Mouse (Mus musculus) macrophage (primary cell): ENCODE results near the gene Crygc. TPM values are rescaled to one million over a fixed set of nuclear protein-coding genes. Genes with fewer than 3 reads are reported as not detected.
"Not testable (repeated sequence)": the region's sequence is repeated elsewhere in the genome, so short reads cannot be mapped to it uniquely, and the experiment has no call there.

ENCODE experiments used
- H3K27ac ChIP-seq: fragments of 350-480 bp; formaldehyde crosslinking; 2 replicates; pipeline ENCODE4 v1.9.0; 2021
- H3K36me3 ChIP-seq: fragments of 350-480 bp; formaldehyde crosslinking; 2 replicates; pipeline ENCODE4 v1.9.0; 2021; ENCODE audit errors: inconsistent target
- H3K4me3 ChIP-seq: fragments of 350-480 bp; formaldehyde crosslinking; 2 replicates; pipeline ENCODE4 v1.9.0; 2021; ENCODE audit errors: inconsistent target
- H3K79me2 ChIP-seq: fragments of 350-480 bp; formaldehyde crosslinking; 2 replicates; pipeline ENCODE4 v1.9.0; 2021; ENCODE audit errors: inconsistent target
- WGBS: methylation state at CpG from one replicate; pipeline ENCODE4 v1.1.7; 2026; ENCODE audit warnings: inconsistent platforms; ENCODE audit not compliant: missing documents; 5-methylcytosine and 5-hydroxymethylcytosine counted together
- polyA plus RNA-seq: library from polyadenylated mRNA; stranded (reverse); fragments of 250-400 nt; gene quantifications from 3 replicates; pipeline ENCODE4 v1.2.4, GENCODE M21; 2018; ENCODE audit warnings: inconsistent platforms

Crygc gene
- polyA plus RNA-seq, 1 experiment from 2014 or later, result not detected

DNA sequence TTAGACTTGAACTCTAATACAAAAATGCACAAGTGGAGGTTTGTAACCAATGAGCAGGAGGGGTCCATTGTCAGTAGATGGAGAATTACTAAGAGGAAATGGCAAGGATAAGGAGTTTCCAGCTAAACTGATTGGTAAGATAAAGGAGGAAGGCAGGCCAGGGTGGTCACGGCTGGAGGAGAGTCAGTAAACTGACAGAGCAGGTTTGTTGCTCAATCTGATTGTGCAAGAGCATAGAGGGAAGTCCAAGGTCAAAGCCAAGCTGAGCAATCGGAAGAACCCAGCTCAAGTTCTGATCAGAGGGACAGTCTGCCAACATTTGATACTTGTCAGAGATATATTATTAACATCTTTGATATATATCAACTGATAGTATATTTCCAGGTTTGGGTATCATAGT, 16.9 kb upstream of the Crygc start:
- Histone ChIP-seq H3K4me3 (no peak overlapping the region), H3K36me3 (no peaks in the 10 kb centered on the region), H3K79me2 (no peaks in the 10 kb centered on the region), H3K27ac (no peak overlapping the region)
- WGBS, result 0% methylated on average over 2 of the region's 2 CpGs

DNA sequence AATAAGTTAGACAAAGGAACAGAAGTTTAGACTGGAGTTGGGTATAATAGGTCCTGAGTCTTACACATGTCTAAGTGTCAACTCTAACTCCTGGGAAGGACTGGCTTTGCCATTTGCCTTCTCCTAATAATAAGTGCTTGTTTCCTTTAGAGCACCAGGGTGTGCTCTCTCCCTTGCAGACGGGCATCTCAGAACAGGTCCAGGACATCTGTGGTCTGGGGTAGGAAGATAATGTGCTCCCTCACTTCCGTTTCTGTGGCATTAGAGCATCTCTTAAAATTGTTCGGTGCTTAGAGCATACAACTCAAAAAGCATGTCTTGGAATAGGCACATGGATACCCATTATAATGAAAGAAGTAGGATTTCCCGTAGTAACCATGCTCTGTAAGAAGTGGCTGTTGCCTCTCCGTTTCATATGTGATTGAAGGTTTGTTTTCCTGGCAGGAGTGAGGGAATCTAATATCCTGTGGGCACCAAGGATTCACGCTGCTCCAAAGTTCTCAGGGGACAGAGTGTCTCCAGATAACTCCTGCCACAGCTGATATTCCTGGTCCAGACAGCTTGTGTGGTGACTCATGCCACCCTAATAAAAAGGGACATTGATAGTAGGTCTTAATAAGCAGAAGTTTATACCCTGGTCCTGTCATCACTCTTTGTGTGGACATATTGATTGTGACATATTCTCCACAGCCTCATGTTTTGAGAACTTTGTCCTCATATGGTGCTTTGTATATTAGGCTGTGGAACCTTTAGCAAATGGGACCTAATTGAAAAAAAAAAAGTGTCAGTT, 15.3 kb upstream of the Crygc start:
- 49% methylated on average over 6 of the region's 6 CpGs for WGBS
- no peak overlapping the region for H3K27ac ChIP-seq

DNA sequence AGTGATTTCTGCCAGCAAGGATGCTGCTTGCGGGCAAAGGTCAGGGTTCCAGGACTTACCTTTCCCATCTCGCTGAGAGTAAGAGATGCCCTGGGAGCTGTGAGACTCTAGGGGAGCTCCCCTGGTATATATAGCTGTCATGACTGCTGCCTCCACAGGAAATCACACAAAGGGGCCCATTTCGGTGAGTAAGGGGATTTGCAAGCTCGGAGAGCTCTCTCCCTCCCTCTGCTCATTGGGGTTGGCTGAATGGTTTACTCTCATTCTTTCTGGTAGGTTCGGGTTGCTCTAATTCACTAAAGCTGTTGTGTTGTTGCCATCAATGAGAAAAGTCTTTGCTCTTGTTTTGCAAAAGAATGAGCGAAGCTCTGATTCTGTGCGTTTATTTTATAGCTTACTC, 8.7 kb upstream of the Crygc start, which contains the start of gene Crygb:
Gene Crygb, minus strand, starts transcription at position 101 of the 400 bp plus-strand sequence.
- WGBS, result 52% methylated on average over 7 of the region's 7 CpGs

More for the DNA sequence above, 15.3 kb upstream of the Crygc start:
- Histone ChIP-seq H3K36me3 (no peaks in the 10 kb centered on the region), H3K4me3 (no peak overlapping the region), H3K79me2 (no peaks in the 10 kb centered on the region)

DNA sequence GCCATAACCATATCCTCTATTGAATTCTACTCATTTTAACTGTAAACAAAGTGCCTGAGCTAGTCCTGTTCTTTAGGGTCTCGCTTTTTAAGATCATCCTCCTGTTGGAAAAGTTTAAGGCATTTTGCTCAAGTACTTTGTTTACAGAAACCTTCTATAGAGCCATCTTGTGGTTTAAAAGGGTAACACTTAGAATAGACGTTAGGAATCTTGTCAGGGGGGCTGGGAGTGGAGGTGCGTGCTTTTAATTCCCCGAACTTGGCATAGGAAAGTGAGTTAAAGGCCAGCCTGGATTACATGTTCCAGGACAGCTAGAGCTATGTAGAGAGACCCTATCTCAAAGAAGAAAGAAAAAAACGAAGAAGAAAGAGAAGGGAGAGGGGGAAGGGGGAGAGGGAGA, 2.1 kb upstream of the Crygc start:
- WGBS, result 29% methylated on average over 4 of the region's 5 CpGs
- H3K36me3 ChIP-seq, result no peaks in the 10 kb centered on the region

More for the DNA sequence above, 8.7 kb upstream of the Crygc start, which contains the start of gene Crygb:
- no peaks in the 10 kb centered on the region for H3K36me3 ChIP-seq
- H3K4me3 ChIP-seq, result no peak within 1 kb of the TSS
- H3K79me2 ChIP-seq, result no peaks in the 10 kb centered on the region
- no peak within 1 kb of the TSS for H3K27ac ChIP-seq

DNA sequence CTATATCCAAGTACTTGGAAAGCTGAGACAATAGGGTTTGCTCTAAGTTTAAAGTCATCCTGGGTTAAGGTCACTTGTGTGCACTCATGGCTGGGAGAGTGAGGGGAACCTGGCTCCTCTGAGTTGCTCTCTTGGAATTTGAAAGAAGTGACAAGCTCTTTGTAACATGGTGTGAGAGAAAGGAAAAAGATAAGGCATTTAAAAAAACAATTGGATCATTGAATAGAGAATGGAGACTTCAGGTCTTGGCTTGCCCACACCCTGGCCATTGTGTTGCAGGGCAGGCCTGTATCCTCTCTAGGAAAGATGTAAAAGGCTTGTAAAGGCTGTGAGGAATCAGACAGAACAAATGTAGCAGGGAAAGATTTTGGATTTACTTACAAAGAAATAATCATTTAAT, 5.6 kb downstream of the Crygc start:
- H3K36me3 ChIP-seq, result no peaks in the 10 kb centered on the region

More for the DNA sequence above, 2.1 kb upstream of the Crygc start:
- Histone ChIP-seq H3K4me3 (no peak overlapping the region), H3K79me2 (no peaks in the 10 kb centered on the region), H3K27ac (no peak overlapping the region)

DNA sequence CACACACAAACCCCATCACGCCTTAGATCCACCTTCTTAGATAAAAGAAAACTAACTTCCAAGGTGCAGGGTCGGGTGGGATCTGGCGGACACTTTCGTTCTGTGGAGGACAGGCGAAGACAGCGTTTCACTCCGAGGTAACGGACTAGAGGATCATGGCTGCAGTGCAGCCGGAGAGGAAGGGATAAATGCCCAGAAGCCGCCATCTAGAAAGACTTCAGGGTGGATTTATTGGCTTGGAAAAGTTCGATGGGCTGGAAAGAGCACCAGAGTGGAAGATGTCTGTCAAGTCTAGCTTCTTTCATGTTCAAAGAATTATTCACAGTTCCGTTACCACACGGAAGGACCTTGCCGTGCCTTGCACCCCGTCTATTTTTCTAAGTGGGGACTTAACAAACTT, 9.3 kb downstream of the Crygc start:
- H3K79me2 ChIP-seq, result no peaks in the 10 kb centered on the region
- H3K36me3 ChIP-seq, result no peaks in the 10 kb centered on the region
- H3K4me3 ChIP-seq, result no peak overlapping the region
- WGBS, result 86% methylated on average over 15 of the region's 15 CpGs
- H3K27ac ChIP-seq, result no peak overlapping the region

More for the DNA sequence above, 5.6 kb downstream of the Crygc start:
- no peaks in the 10 kb centered on the region for H3K79me2 ChIP-seq
- no peak overlapping the region for H3K4me3 ChIP-seq
- no peak overlapping the region for H3K27ac ChIP-seq

DNA sequence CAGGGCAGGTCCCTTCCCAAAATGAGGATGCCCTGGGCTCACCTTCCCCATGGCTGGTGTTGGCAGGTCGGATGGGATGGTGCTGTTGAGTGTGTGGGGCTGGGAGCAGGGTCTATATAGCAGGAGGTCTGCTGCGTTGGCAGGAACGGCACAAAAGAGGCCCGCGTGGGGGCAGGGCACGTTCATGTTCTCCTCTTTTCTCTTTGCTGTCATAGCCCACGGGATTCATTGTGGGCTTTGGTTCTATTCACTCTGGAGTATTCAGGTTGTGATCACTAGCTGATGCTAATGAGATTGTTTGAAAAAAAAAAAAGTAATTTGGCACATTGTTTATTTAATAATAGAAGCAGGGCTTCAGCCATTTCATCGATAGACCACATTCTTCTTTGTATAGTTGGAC, 10.1 kb downstream of the Crygc start, which contains the start of gene Crygd:
Gene Crygd, minus strand, starts transcription at position 101 of the 400 bp plus-strand sequence.
- 90% methylated on average over 4 of the region's 8 CpGs for WGBS
- Histone ChIP-seq H3K36me3 (no peaks in the 10 kb centered on the region), H3K79me2 (no peaks in the 10 kb centered on the region)

DNA sequence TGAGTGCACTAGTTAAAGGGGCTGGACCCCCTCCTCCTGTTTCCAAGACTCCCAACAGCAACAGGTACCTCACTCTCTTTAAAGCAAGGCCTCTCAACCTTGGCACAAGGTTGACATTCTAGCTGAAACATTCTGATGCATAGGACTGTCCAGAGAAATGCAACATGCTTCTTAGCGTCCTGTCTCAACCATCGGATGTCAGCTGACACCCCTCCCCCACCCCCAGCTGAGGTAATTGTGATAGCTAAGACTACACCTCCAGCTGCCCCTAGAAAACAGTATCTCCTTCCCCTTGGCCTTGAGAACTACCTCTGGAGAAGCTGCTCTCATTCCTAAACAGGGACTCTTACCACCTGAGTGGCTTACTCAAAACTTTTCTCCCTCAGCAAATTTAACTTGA, 21.3 kb downstream of the Crygc start:
- 62% methylated on average over 2 of the region's 2 CpGs for WGBS
- no peak overlapping the region for H3K27ac ChIP-seq
- H3K4me3 ChIP-seq, result no peak overlapping the region
- no peaks in the 10 kb centered on the region for H3K36me3 ChIP-seq
- no peaks in the 10 kb centered on the region for H3K79me2 ChIP-seq

More for the DNA sequence above, 10.1 kb downstream of the Crygc start, which contains the start of gene Crygd:
- no peak within 1 kb of the TSS for H3K4me3 ChIP-seq
- H3K27ac ChIP-seq, result no peak within 1 kb of the TSS

DNA sequence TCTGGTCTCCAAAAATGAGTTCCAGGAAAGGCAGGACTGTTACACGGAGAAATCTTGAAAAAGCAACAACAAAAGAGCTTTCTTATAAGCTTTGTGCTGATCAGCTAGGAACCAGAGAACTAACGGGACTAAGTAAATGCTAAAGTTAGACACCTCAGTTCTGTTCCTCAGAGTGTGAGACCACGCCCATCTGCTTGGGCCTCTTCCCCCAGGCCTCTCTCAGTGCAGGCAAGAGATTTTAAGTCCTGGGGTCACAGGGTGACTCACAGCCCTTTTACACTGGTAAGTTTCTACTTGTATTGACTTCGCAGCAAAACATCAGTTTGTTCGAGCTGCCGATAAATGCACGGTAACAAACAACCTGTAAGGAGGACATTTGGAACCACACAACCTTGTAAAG, 21.8 kb downstream of the Crygc start:
- Histone ChIP-seq H3K27ac (no peak overlapping the region), H3K36me3 (no peaks in the 10 kb centered on the region), H3K4me3 (no peak overlapping the region), H3K79me2 (no peaks in the 10 kb centered on the region)
- 84% methylated on average over 7 of the region's 7 CpGs for WGBS

DNA sequence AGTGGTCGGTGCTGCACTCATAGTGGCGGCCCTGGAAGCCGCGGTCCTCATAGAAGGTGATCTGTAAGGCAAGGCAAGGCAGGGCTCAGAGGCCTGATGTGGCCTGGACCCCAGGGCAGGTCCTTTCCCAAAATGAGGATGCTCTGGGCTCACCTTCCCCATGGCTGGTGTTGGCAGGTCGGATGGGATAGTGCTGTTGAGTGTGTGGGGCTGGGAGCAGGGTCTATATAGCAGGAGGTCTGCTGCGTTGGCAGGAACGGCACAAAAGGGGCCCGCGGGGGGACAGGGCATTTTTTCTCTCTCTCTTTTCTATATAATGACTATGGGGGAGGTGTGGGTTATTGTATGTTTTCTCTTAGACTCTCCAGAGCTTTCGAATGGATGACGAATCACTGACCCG, 22.5 kb downstream of the Crygc start, which contains the start of gene Cryge:
Gene Cryge, minus strand, starts transcription at position 198 of the 400 bp plus-strand sequence.
- not testable (repeated sequence) for H3K27ac ChIP-seq, H3K36me3 ChIP-seq, H3K79me2 ChIP-seq, H3K4me3 ChIP-seq
- 92% methylated on average over 7 of the region's 12 CpGs for WGBS

DNA sequence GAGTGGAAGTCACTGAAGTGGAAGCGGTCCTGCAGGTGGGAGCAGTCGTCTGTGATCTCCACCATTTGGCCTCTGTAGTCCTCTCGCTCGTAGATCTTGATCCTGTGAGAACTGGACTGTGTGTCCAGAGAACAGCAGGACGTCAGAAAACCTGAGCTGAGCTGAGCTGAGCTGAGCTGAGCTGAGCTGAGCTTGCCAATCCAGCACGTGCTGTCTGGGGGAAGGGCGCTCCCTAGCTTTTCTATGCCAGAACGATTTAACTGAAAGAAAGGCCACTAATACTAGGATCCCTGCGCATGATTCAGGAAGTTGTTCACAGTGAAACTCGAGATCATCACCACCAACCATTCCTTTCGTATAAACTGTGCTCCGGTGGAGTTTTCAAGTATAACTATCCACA, 24.7 kb downstream of the Crygc start:
- Histone ChIP-seq H3K79me2 (no peaks in the 10 kb centered on the region), H3K36me3 (no peaks in the 10 kb centered on the region), H3K4me3 (no peak overlapping the region), H3K27ac (no peak overlapping the region)
- WGBS, result 72% methylated on average over 10 of the region's 12 CpGs

DNA sequence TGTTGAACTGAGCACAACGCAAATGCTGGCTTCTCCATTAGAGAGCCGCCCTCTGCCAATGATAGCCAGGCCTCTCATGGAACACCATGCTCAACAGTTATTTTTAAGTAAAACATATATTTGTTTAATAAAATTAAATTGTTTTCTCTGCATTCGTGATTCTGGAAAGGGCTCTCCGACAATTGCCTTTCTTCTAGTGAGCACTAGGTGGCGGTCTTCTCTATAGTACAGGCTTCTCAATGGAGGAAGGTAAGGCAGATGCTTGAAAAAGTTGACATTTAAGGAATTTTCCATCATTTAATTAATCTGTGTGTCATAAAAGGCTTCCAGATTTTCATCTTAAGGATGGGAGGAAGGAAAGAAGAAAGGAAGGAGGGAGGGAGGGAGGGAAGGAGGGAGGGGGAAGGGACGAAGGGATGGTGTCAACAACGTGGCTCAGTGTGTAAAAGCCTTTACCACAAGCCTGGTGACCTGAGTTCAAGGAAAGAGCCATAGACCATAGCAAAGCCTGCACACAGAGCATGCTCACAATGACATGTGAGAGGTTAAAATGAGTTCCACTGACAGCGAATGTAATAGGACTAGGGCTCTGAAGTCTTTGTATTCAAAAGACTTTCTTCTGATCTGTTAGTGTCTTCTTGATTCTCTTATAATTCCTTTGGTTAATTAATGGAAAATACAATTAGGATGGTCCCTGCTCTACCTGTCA, 26.9 kb downstream of the Crygc start:
- Histone ChIP-seq H3K36me3 (no peaks in the 10 kb centered on the region), H3K27ac (no peak overlapping the region), H3K79me2 (no peaks in the 10 kb centered on the region), H3K4me3 (no peak overlapping the region)
- WGBS, result 38% methylated on average over 8 of the region's 8 CpGs

DNA sequence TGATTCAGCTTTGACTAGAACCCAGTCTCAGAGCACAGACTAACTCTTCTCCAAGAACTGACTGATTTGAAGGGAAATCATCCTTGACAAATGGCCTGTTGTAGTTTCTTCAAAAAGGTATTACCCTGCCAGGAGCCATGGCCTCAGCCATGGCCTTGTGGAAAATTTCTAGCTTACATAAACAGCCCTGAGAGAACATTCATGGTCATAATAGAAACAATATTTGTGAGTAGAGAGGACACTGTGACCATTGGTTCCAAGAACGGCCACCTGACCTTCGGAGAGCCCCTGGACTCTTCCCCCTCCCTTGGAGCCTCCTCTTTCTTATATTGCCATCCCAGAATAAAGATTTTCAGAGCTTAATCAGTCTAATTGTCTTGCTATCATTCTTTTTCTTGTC, 30.1 kb downstream of the Crygc start:
- Histone ChIP-seq H3K79me2 (no peaks in the 10 kb centered on the region), H3K36me3 (no peaks in the 10 kb centered on the region), H3K27ac (no peak overlapping the region), H3K4me3 (no peak overlapping the region)
- WGBS, result 92% methylated on average over 2 of the region's 2 CpGs

DNA sequence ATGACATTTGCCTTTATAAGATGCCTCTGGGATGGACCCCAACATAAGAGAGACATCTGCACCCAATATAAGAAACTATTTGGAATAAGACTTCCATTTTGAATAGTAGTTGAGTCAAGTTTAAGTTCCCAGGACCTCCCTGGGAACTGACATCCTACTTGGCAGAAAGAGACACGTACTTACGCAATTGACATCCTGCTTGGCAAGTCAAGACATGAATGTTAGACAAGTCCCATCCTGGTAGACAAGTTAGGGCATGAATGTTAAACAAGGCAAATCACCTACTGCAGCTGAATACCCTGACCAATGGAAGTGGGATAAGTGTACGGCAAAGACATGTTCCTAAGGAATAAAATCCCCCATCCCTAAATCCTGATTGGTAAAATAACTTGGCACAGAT, 31.7 kb downstream of the Crygc start:
- 89% methylated on average over 3 of the region's 3 CpGs for WGBS
- Histone ChIP-seq H3K27ac (no peak overlapping the region), H3K79me2 (no peaks in the 10 kb centered on the region), H3K4me3 (no peak overlapping the region), H3K36me3 (no peaks in the 10 kb centered on the region)

DNA sequence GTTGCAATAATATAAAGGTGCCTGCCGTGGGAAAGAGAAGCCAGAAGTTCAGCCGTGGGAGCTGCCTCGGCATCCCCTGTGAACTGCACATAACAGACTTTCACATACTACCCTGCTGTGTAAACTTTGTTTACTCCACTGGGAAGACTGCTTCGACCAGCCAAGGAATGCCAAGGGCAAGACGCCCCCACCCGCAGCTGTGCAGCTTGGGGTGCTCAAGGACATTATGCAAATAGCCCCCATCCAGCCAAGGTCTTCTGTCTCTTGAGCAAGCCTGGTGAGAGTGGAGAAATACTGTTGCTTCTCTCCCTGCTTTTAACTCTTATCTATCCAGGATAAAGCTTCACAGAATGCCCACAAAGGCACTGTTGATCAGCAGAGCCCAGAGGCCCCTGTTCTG, 32.7 kb downstream of the Crygc start:
- H3K27ac ChIP-seq, result no peak overlapping the region
- no peaks in the 10 kb centered on the region for H3K36me3 ChIP-seq
- no peak overlapping the region for H3K4me3 ChIP-seq
- H3K79me2 ChIP-seq, result no peaks in the 10 kb centered on the region
- WGBS, result 90% methylated on average over 4 of the region's 6 CpGs
